Mouse (Mus musculus): ENCODE results near the gene Raver1. TPM values are rescaled to one million over a fixed set of nuclear protein-coding genes. Genes with fewer than 3 reads are reported as not detected.
"Not testable (repeated sequence)": the region's sequence is repeated elsewhere in the genome, so short reads cannot be mapped to it uniquely, and the experiment has no call there.

Gene Raver1
- polyA plus RNA-seq, 1 experiment from 2014 or later, result 41.3 TPM

DNA sequence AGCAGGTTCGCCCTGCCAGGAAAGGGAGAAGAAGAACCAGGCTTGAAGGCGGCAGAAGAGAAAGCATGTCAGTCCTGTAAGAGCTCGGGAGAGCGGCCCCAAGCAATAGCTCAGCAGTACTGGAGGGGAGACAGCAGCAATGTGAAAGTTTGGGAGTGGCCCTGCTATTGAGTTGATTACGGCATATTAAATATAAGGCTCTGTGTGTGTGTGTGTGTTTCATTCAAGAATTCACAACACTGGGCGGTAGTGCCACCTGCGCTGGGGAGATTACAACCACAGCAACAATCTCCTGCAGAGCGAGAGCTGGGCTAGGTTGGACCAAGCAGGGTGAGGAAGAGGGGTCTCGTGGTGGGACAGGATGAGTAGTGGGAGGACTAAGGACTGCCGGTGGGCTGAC lies 40.2 kb downstream of the Raver1 start:
- H3K36me3 ChIP-seq (ENCODE audit: insufficient read depth, low read length), result no peaks in the 10 kb centered on the region
- no peak overlapping the region for H3K4me3 ChIP-seq (replicated peaks; ENCODE audit: low read depth, low read length)
- H3K4me1 ChIP-seq (replicated peaks; ENCODE audit: insufficient read depth, low read length), result no peaks in the 10 kb centered on the region
- no peak overlapping the region for H3K9ac ChIP-seq (ENCODE audit: low read depth, low read length)
- H3K9me3 ChIP-seq (replicated peaks; ENCODE audit: low read length), result no peaks in the 10 kb centered on the region
- no peaks in the 10 kb centered on the region for H3K27me3 ChIP-seq (ENCODE audit: insufficient read depth, low read length)
- H3K27ac ChIP-seq, result no peak overlapping the region
- no peak overlapping the region for H3K4me2 ChIP-seq (ENCODE audit: low read length)
- no peak for DNase-seq (ENCODE audit: low spot score)
- ATAC-seq (replicated peaks; ENCODE audit: low FRiP score, low read depth), result no peak
- 57% methylated on average over 10 of the region's 10 CpGs for WGBS
- no peak for TF ChIP-seq CTCF (IDR thresholded peaks at IDR 0.05; ENCODE audit: low read depth)

GRCm38 (mm10) chr9:21045235-21045634 lies 46.6 kb downstream of the Raver1 start:
- ATAC-seq (replicated peaks; ENCODE audit: low FRiP score, low read depth) (no peak), DNase-seq (ENCODE audit: low spot score) (no peak)
- no peak overlapping the region for H3K27ac ChIP-seq
- H3K36me3 ChIP-seq (ENCODE audit: insufficient read depth, low read length), result no peaks in the 10 kb centered on the region
- no peaks in the 10 kb centered on the region for H3K4me1 ChIP-seq (replicated peaks; ENCODE audit: insufficient read depth, low read length)
- H3K4me3 ChIP-seq (replicated peaks; ENCODE audit: low read depth, low read length), result no peak overlapping the region
- H3K4me2 ChIP-seq (ENCODE audit: low read length), result no peak overlapping the region
- H3K9me3 ChIP-seq (replicated peaks; ENCODE audit: low read length), result no peaks in the 10 kb centered on the region
- no peaks in the 10 kb centered on the region for H3K27me3 ChIP-seq (ENCODE audit: insufficient read depth, low read length)
- TF ChIP-seq CTCF (IDR thresholded peaks at IDR 0.05; ENCODE audit: low read depth), result no peak
- WGBS, result 83% methylated on average over 3 of the region's 3 CpGs
- H3K9ac ChIP-seq (ENCODE audit: low read depth, low read length), result no peak overlapping the region

DNA sequence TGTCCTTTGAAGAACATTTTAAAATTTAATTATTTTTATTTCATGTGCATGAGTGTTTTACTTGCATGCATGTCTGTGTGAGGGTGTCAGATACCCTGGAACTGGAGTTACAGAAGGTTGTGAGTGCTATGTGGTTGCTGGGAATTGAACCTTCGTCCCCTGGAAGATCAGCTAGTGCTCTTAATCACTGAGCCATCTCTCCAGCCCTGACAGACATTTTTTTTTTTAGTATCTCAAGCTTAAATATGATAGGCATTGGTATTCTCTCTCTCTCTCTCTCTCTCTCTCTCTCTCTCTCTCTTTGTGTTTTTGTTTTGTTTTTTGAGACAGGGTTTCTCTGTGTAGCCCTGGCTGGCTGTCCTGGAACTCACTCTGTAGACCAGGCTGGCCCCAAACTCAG lies 47.0 kb downstream of the Raver1 start:
- not testable (repeated sequence) for ATAC-seq (replicated peaks; ENCODE audit: low FRiP score, low read depth); H3K4me3 ChIP-seq (replicated peaks; ENCODE audit: low read depth, low read length); H3K36me3 ChIP-seq (ENCODE audit: insufficient read depth, low read length); DNase-seq (ENCODE audit: low spot score); H3K9me3 ChIP-seq (replicated peaks; ENCODE audit: low read length); H3K9ac ChIP-seq (ENCODE audit: low read depth, low read length); H3K4me2 ChIP-seq (ENCODE audit: low read length); H3K27ac ChIP-seq; H3K27me3 ChIP-seq (ENCODE audit: insufficient read depth, low read length); H3K4me1 ChIP-seq (replicated peaks; ENCODE audit: insufficient read depth, low read length)
- WGBS, result 42% methylated on average over 1 of the region's 1 CpGs

GRCm38 (mm10) chr9:21043563-21043962 lies 48.2 kb downstream of the Raver1 start:
- no peak for TF ChIP-seq CTCF (IDR thresholded peaks at IDR 0.05; ENCODE audit: low read depth)
- no peak for ATAC-seq (replicated peaks; ENCODE audit: low FRiP score, low read depth)
- no peak for DNase-seq (ENCODE audit: low spot score)
- Histone ChIP-seq H3K9me3 (replicated peaks; ENCODE audit: low read length) (no peaks in the 10 kb centered on the region), H3K4me1 (replicated peaks; ENCODE audit: insufficient read depth, low read length) (no peaks in the 10 kb centered on the region), H3K36me3 (ENCODE audit: insufficient read depth, low read length) (no peaks in the 10 kb centered on the region), H3K27ac (no peak overlapping the region), H3K4me3 (replicated peaks; ENCODE audit: low read depth, low read length) (no peak overlapping the region), H3K9ac (ENCODE audit: low read depth, low read length) (no peak overlapping the region), H3K4me2 (ENCODE audit: low read length) (no peak overlapping the region), H3K27me3 (ENCODE audit: insufficient read depth, low read length) (peaks cover 3% of the 10 kb centered on the region; the same call in 1 of the 2 replicates)
- 91% methylated on average over 4 of the region's 4 CpGs for WGBS

DNA sequence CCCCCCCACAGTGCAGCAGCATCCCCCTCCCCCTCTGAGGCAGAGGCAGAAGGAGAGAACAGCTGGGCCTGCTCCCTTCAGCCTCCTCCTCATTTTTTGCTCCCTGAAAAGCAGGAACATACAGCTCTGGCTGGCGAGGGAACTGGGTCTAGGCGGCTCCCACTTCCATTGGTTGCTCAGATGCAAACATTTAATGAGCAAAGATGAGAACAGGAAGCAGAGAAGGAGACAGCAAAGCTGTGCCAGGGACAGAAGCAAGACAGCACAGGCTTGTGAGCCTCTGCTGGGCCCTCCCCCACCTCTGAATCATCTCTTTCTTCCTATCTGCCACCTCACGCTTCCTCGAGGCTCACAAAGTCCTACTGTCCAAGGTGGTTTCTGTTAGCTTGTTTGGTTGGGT lies 50.5 kb downstream of the Raver1 start:
- 42% methylated on average over 4 of the region's 4 CpGs for WGBS
- Histone ChIP-seq H3K4me2 (ENCODE audit: low read length) (no peak overlapping the region), H3K27ac (no peak overlapping the region), H3K9me3 (replicated peaks; ENCODE audit: low read length) (no peaks in the 10 kb centered on the region), H3K9ac (ENCODE audit: low read depth, low read length) (no peak overlapping the region), H3K4me3 (replicated peaks; ENCODE audit: low read depth, low read length) (no peak overlapping the region), H3K4me1 (replicated peaks; ENCODE audit: insufficient read depth, low read length) (peaks cover 11% of the 10 kb centered on the region), H3K36me3 (ENCODE audit: insufficient read depth, low read length) (no peaks in the 10 kb centered on the region), H3K27me3 (ENCODE audit: insufficient read depth, low read length) (peaks cover 26% of the 10 kb centered on the region)
- no peak for TF ChIP-seq CTCF (IDR thresholded peaks at IDR 0.05; ENCODE audit: low read depth)
- DNase-seq (ENCODE audit: low spot score) (peak; percentile 58), ATAC-seq (replicated peaks; ENCODE audit: low FRiP score, low read depth) (no peak)

GRCm38 (mm10) chr9:21039779-21040178 lies 52.0 kb downstream of the Raver1 start:
- no peak overlapping the region for H3K9ac ChIP-seq (ENCODE audit: low read depth, low read length)
- DNase-seq (ENCODE audit: low spot score) (no peak), ATAC-seq (replicated peaks; ENCODE audit: low FRiP score, low read depth) (no peak)
- H3K4me1 ChIP-seq (replicated peaks; ENCODE audit: insufficient read depth, low read length), result peaks cover 14% of the 10 kb centered on the region
- H3K9me3 ChIP-seq (replicated peaks; ENCODE audit: low read length), result no peaks in the 10 kb centered on the region
- peaks cover 41% of the 10 kb centered on the region for H3K27me3 ChIP-seq (ENCODE audit: insufficient read depth, low read length)
- no peak overlapping the region for H3K4me3 ChIP-seq (replicated peaks; ENCODE audit: low read depth, low read length)
- no peaks in the 10 kb centered on the region for H3K36me3 ChIP-seq (ENCODE audit: insufficient read depth, low read length)
- no peak overlapping the region for H3K27ac ChIP-seq
- H3K4me2 ChIP-seq (ENCODE audit: low read length), result no peak overlapping the region
- WGBS, result 84% methylated on average over 3 of the region's 3 CpGs
- TF ChIP-seq CTCF (IDR thresholded peaks at IDR 0.05; ENCODE audit: low read depth), result no peak

DNA sequence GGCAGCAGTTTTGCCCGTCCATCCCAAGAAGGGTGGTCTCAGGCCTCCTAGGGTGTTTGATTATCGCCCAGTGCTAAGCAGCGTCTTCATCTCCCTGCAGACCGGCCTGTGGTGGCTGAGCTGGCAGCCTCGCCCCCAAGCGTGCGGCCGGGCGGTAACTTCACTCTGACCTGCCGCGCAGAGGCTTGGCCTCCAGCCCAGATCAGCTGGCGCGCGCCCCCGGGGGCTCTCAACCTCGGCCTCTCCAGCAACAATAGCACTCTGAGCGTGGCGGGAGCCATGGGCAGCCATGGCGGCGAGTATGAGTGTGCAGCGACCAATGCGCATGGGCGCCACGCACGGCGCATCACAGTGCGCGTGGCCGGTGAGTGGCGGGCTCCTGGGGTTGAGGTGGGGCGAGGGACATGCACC lies 54.3 kb downstream of the Raver1 start:
- Histone ChIP-seq H3K27me3 (ENCODE audit: insufficient read depth, low read length) (peaks cover 53% of the 10 kb centered on the region), H3K27ac (no peak overlapping the region), H3K9me3 (replicated peaks; ENCODE audit: low read length) (no peaks in the 10 kb centered on the region), H3K36me3 (ENCODE audit: insufficient read depth, low read length) (no peaks in the 10 kb centered on the region), H3K4me1 (replicated peaks; ENCODE audit: insufficient read depth, low read length) (peaks cover 16% of the 10 kb centered on the region), H3K4me2 (ENCODE audit: low read length) (peak overlapping the region; percentile 63), H3K4me3 (replicated peaks; ENCODE audit: low read depth, low read length) (peak overlapping the region; percentile 22), H3K9ac (ENCODE audit: low read depth, low read length) (0 out of 2 replicates have a peak overlapping the region, but pooled peaks have one; percentile 35)
- WGBS, result 3% methylated on average over 31 of the region's 31 CpGs
- 0 out of 2 replicates have a peak, but pooled peaks have one; percentile 19 for ATAC-seq (replicated peaks; ENCODE audit: low FRiP score, low read depth)
- no peak for DNase-seq (ENCODE audit: low spot score)
- no peak for TF ChIP-seq CTCF (IDR thresholded peaks at IDR 0.05; ENCODE audit: low read depth)

Measured in kidney, postnatal 0 days (tissue).